Mouse (Mus musculus): ENCODE measurements around the gene Tmem135. TPM values are rescaled to one million over a fixed set of nuclear protein-coding genes. Genes with fewer than 3 reads are reported as not detected.

The Tmem135 gene
- total and polyA plus RNA-seq, 3 experiments = 27.2 to 45.1 (median 43.2) TPM

DNA sequence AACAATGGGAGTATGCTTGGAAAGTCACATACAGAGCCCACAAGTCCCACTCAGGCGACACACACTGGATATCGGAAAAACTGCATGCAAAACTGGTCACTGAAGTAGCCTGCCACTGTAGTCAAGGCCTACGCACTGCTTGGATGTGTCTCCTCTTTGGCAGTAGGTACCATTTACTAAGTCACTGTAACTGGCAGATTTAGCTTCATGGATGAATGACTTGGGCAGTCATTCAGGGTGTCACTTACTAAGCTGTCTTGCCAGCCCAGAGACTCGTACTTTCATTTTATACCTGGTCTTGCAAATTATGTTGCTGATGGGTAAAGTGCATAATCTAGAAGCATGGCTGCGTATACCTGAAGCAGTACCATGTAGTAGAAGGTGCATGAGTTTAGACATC, 17.3 kb upstream of the Tmem135 start:
- H3K4me3 ChIP-seq = no peak overlapping the region
- intact Hi-C loops (cut with DNase I) = no loop called here
- no peak for DNase-seq
- no peak overlapping the region for H3K9ac ChIP-seq (ENCODE audit: low read depth, low read length)
- H3K27ac ChIP-seq = no peak overlapping the region
- TF ChIP-seq EP300 (IDR thresholded peaks at IDR 0.05; ENCODE audit: insufficient read depth, low read depth, low read length) = no peak
- TF ChIP-seq POLR2A (IDR thresholded peaks at IDR 0.05; ENCODE audit: insufficient read depth, low read depth, low read length) = no peak
- TF ChIP-seq CTCF (IDR thresholded peaks at IDR 0.05) = no peak
- H3K36me3 ChIP-seq (ENCODE audit: control insufficient read depth, insufficient read depth, low read length) = peaks cover 5% of the 10 kb centered on the region
- no peaks in the 10 kb centered on the region for H3K27me3 ChIP-seq (ENCODE audit: control insufficient read depth, insufficient read depth, low read length)
- H3K79me2 ChIP-seq (replicated peaks; ENCODE audit: control insufficient read depth, insufficient read depth, low read length) = no peaks in the 10 kb centered on the region
- WGBS = 97% methylated on average over 5 of the region's 5 CpGs
- peaks cover 5% of the 10 kb centered on the region for H3K4me1 ChIP-seq (ENCODE audit: control insufficient read depth, insufficient read depth, low read length)

DNA sequence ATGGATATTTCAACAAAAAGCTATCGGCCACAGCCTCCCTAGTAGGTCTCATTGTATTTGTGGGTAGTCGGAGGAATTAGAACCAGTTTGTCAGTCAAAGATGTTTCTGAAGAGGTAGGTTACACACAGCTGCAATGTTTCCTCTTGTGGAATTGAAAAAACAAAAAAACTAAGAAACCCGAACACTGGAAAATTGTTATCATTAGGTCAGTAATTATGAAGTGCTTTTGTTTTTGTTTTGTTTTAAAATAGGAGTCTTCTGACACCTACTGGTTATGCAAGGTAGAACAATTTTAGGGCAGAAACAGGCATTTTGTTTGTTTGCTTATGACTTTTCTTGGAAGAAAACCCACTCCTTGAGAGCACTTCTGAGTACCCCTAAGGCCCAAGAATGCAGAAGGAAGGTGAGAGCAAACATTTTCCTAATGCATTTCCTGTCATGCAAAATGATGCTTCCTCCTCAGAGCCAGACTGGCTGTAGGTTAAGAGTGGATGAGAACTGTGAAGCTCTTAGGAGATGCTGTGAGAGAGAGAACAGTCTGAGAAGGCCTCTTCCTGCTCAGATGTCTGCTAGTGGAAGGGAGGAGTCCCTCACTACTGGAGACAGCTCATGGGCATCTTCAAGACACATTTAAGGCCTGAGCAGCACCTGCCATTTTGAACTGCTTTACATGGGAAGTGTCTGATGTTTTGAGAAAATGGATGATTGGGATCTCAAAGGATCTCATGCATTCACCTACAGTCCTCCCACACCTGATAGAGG, 15.1 kb upstream of the Tmem135 start:
- DNase-seq = no peak
- no peak for TF ChIP-seq POLR2A (IDR thresholded peaks at IDR 0.05; ENCODE audit: insufficient read depth, low read depth, low read length)
- peak; percentile 89 for TF ChIP-seq CTCF (IDR thresholded peaks at IDR 0.05)
- H3K9ac ChIP-seq (ENCODE audit: low read depth, low read length) = no peak overlapping the region; the same call in 1 of the 2 replicates
- H3K4me3 ChIP-seq = peak overlapping the region; percentile 46
- H3K4me1 ChIP-seq (ENCODE audit: control insufficient read depth, insufficient read depth, low read length) = peaks cover 8% of the 10 kb centered on the region
- H3K27me3 ChIP-seq (ENCODE audit: control insufficient read depth, insufficient read depth, low read length) = no peaks in the 10 kb centered on the region
- H3K36me3 ChIP-seq (ENCODE audit: control insufficient read depth, insufficient read depth, low read length) = peaks cover 5% of the 10 kb centered on the region
- 29% methylated on average over 3 of the region's 3 CpGs for WGBS
- H3K27ac ChIP-seq = peak overlapping the region; percentile 68
- no peaks in the 10 kb centered on the region for H3K79me2 ChIP-seq (replicated peaks; ENCODE audit: control insufficient read depth, insufficient read depth, low read length)
- intact Hi-C loops (cut with DNase I) = loop anchor here (1.0 to 5.0 kb wide), 3 partner anchors 77 to 332 kb away; no protein-coding TSS in a partner anchor

GRCm38 (mm10) chr7:89418127-89418653, 14.2 kb upstream of the Tmem135 start:
- no peaks in the 10 kb centered on the region for H3K79me2 ChIP-seq (replicated peaks; ENCODE audit: control insufficient read depth, insufficient read depth, low read length)
- no peaks in the 10 kb centered on the region for H3K27me3 ChIP-seq (ENCODE audit: control insufficient read depth, insufficient read depth, low read length)
- no peak overlapping the region for H3K9ac ChIP-seq (ENCODE audit: low read depth, low read length)
- H3K4me1 ChIP-seq (ENCODE audit: control insufficient read depth, insufficient read depth, low read length) = peaks cover 8% of the 10 kb centered on the region
- H3K27ac ChIP-seq = peak overlapping the region; percentile 68
- intact Hi-C loops (cut with DNase I) = loop anchor here (2.0 to 5.0 kb wide), 2 partner anchors 76 to 331 kb away; no protein-coding TSS in a partner anchor
- 46% methylated on average over 8 of the region's 8 CpGs for WGBS
- DNase-seq = no peak
- peaks cover 8% of the 10 kb centered on the region for H3K36me3 ChIP-seq (ENCODE audit: control insufficient read depth, insufficient read depth, low read length)
- TF ChIP-seq EP300 (IDR thresholded peaks at IDR 0.05; ENCODE audit: insufficient read depth, low read depth, low read length) = no peak
- no peak for TF ChIP-seq CTCF (IDR thresholded peaks at IDR 0.05)
- no peak for TF ChIP-seq POLR2A (IDR thresholded peaks at IDR 0.05; ENCODE audit: insufficient read depth, low read depth, low read length)
- no peak overlapping the region for H3K4me3 ChIP-seq

DNA sequence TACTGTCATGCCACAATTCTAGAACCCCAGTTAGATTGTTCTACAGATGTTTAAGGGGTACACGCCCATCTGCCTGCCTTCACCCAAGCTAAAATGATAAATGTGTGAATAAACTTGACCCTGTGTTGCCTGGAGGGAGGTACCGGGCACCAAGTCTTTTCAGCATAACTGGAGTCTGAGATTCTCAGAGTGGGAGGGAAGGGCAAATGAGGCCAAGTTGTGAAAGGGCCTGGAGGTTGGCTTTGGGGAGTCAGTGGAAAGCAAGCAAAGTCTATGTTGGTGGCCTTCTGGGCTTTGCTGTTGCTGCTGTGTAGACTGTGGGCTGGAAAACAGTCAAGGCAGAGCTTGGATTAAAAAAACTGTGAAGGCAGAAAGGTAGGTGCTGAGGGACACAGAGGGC, 13.7 kb upstream of the Tmem135 start:
- TF ChIP-seq CTCF (IDR thresholded peaks at IDR 0.05) (no peak), EP300 (IDR thresholded peaks at IDR 0.05; ENCODE audit: insufficient read depth, low read depth, low read length) (no peak), POLR2A (IDR thresholded peaks at IDR 0.05; ENCODE audit: insufficient read depth, low read depth, low read length) (no peak)
- peak overlapping the region; percentile 68 for H3K27ac ChIP-seq
- no peak overlapping the region for H3K4me3 ChIP-seq
- intact Hi-C loops (cut with DNase I) = loop anchor here (2.0 to 5.0 kb wide), 2 partner anchors 75 to 331 kb away; no protein-coding TSS in a partner anchor
- no peak overlapping the region for H3K9ac ChIP-seq (ENCODE audit: low read depth, low read length)
- peaks cover 11% of the 10 kb centered on the region for H3K36me3 ChIP-seq (ENCODE audit: control insufficient read depth, insufficient read depth, low read length)
- no peaks in the 10 kb centered on the region for H3K79me2 ChIP-seq (replicated peaks; ENCODE audit: control insufficient read depth, insufficient read depth, low read length)
- no peaks in the 10 kb centered on the region for H3K27me3 ChIP-seq (ENCODE audit: control insufficient read depth, insufficient read depth, low read length)
- WGBS = 84% methylated on average over 2 of the region's 2 CpGs
- no peak for DNase-seq
- H3K4me1 ChIP-seq (ENCODE audit: control insufficient read depth, insufficient read depth, low read length) = peaks cover 8% of the 10 kb centered on the region

GRCm38 (mm10) chr7:89416027-89416426, 12.0 kb upstream of the Tmem135 start:
- no peak for DNase-seq
- peaks cover 26% of the 10 kb centered on the region for H3K36me3 ChIP-seq (ENCODE audit: control insufficient read depth, insufficient read depth, low read length)
- no peak overlapping the region for H3K9ac ChIP-seq (ENCODE audit: low read depth, low read length)
- no peak for TF ChIP-seq CTCF (IDR thresholded peaks at IDR 0.05)
- no peak for TF ChIP-seq EP300 (IDR thresholded peaks at IDR 0.05; ENCODE audit: insufficient read depth, low read depth, low read length)
- no peak for TF ChIP-seq POLR2A (IDR thresholded peaks at IDR 0.05; ENCODE audit: insufficient read depth, low read depth, low read length)
- peaks cover 3% of the 10 kb centered on the region; the same call in 1 of the 2 replicates for H3K79me2 ChIP-seq (replicated peaks; ENCODE audit: control insufficient read depth, insufficient read depth, low read length)
- WGBS = 65% methylated on average over 4 of the region's 4 CpGs
- intact Hi-C loops (cut with DNase I) = loop anchor here (5.0 kb wide), 1 partner anchor 74 kb away; no protein-coding TSS in a partner anchor
- no peak overlapping the region for H3K4me3 ChIP-seq
- peaks cover 11% of the 10 kb centered on the region for H3K4me1 ChIP-seq (ENCODE audit: control insufficient read depth, insufficient read depth, low read length)
- H3K27me3 ChIP-seq (ENCODE audit: control insufficient read depth, insufficient read depth, low read length) = no peaks in the 10 kb centered on the region
- H3K27ac ChIP-seq = peak overlapping the region; percentile 57

DNA sequence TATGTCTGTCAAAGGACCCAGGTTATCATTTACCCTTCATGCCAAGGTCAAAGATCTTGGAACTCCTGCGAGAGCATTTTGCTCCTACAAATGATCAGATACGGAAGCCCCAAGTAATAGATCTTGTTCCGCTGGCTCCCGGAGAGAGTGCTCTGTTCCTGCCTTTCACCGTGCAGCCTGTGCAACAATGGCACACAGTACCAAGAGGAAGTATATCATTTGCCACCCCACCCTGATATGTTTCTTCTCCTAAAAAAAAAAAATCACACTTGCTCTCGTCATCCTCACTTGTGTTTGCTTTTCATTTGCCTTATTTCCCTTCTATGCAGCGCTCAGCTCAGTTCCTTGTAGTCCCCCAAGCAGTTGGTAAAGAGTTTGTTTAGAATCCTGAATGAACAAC, 8.1 kb upstream of the Tmem135 start:
- 43% methylated on average over 7 of the region's 7 CpGs for WGBS
- peak overlapping the region; percentile 14; the same call in 1 of the 2 replicates for H3K9ac ChIP-seq (ENCODE audit: low read depth, low read length)
- H3K27me3 ChIP-seq (ENCODE audit: control insufficient read depth, insufficient read depth, low read length) = no peaks in the 10 kb centered on the region
- H3K4me1 ChIP-seq (ENCODE audit: control insufficient read depth, insufficient read depth, low read length) = peaks cover 19% of the 10 kb centered on the region
- TF ChIP-seq EP300 (IDR thresholded peaks at IDR 0.05; ENCODE audit: insufficient read depth, low read depth, low read length) (no peak), CTCF (IDR thresholded peaks at IDR 0.05) (no peak), POLR2A (IDR thresholded peaks at IDR 0.05; ENCODE audit: insufficient read depth, low read depth, low read length) (no peak)
- H3K27ac ChIP-seq = peak overlapping the region; percentile 59
- no peak for DNase-seq
- peaks cover 56% of the 10 kb centered on the region for H3K36me3 ChIP-seq (ENCODE audit: control insufficient read depth, insufficient read depth, low read length)
- peaks cover 8% of the 10 kb centered on the region for H3K79me2 ChIP-seq (replicated peaks; ENCODE audit: control insufficient read depth, insufficient read depth, low read length)
- intact Hi-C loops (cut with DNase I) = no loop called here
- H3K4me3 ChIP-seq = no peak overlapping the region

All from heart, adult 2 months (tissue).